8 mouse cellular contexts compared by ENCODE assay signal in the genomic region with DNA sequence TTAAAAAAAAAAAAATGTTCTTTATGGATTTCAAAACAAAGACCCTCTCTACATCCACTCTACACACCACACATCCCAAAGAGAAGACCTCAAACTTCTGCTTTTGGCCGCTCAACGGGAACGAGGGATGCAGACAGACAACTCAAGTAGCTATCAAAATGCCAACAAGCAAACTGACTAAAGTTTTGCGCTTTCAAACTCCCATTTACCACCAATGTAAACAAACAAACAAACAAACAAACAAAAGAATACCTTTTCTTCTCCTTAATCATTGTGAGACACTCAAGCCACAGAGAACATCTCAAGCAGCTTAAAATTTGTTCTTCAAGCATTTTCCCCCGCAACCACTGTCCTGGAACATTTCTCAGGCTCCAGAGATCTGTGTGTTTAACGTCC. TPM values are rescaled to one million over a fixed set of nuclear protein-coding genes. Genes with fewer than 3 reads are reported as not detected.
A peak's percentile ranks its signal among the peaks of the same experiment; 100 is the strongest.
DNase-seq lines count a peak whose midpoint lies in the region; ATAC-seq lines count a peak whose summit lies in the region.

No protein-coding gene starts in this region.

- peaks cover 12% of the 10 kb centered on the region for H3K4me1 ChIP-seq in heart, embryonic 15.5 days (replicated peaks)
- peaks cover 6% of the 10 kb centered on the region; the same call in 1 of the 2 replicates for H3K4me1 ChIP-seq in hindbrain, embryonic 14.5 days (replicated peaks; ENCODE audit: control insufficient read depth, insufficient read depth, low read length)
- H3K4me1 ChIP-seq in midbrain, embryonic 12.5 days = peaks cover 10% of the 10 kb centered on the region; the same call in 1 of the 2 replicates

- H3K4me3 ChIP-seq in heart, embryonic 15.5 days = peak overlapping the region; percentile 82
- peak overlapping the region; percentile 52 for H3K4me3 ChIP-seq in hindbrain, embryonic 14.5 days (replicated peaks; ENCODE audit: low read length)
- peak overlapping the region; percentile 51 for H3K4me3 ChIP-seq in midbrain, embryonic 12.5 days

- H3K27me3 ChIP-seq in heart, embryonic 15.5 days = no peaks in the 10 kb centered on the region
- H3K27me3 ChIP-seq in hindbrain, embryonic 14.5 days (ENCODE audit: control insufficient read depth, insufficient read depth, low read length) = peaks cover 4% of the 10 kb centered on the region; the same call in 1 of the 2 replicates
- H3K27me3 ChIP-seq in midbrain, embryonic 12.5 days = peaks cover 4% of the 10 kb centered on the region; the same call in 1 of the 2 replicates

- 3% methylated on average over 6 of the region's 6 CpGs for WGBS in heart, embryonic 15.5 days
- WGBS in hindbrain, embryonic 14.5 days = 8% methylated on average over 6 of the region's 6 CpGs
- WGBS in midbrain, embryonic 12.5 days = 8% methylated on average over 6 of the region's 6 CpGs

- no peak for DNase-seq in heart, postnatal 14 days
- peak; percentile 32 for DNase-seq in NIH3T3 (ENCODE audit: low read depth)
- DNase-seq in hindbrain, embryonic 14.5 days (ENCODE audit: low spot score) = no peak
- no peak for DNase-seq in adrenal gland, postnatal 25 days
- no peak for DNase-seq in cerebellum, postnatal 36 days
- DNase-seq in Muller cell, postnatal 12 days (ENCODE audit: inconsistent ontology term) = no peak

- H3K4me2 ChIP-seq in heart, embryonic 15.5 days = peak overlapping the region; percentile 80
- peak overlapping the region; percentile 92 for H3K4me2 ChIP-seq in hindbrain, embryonic 14.5 days (replicated peaks)
- peak overlapping the region; percentile 85 for H3K4me2 ChIP-seq in midbrain, embryonic 12.5 days (replicated peaks)

- H3K9me3 ChIP-seq in heart, embryonic 15.5 days (replicated peaks) = no peaks in the 10 kb centered on the region
- H3K9me3 ChIP-seq in hindbrain, embryonic 14.5 days (ENCODE audit: control insufficient read depth, low read length) = no peaks in the 10 kb centered on the region
- no peaks in the 10 kb centered on the region for H3K9me3 ChIP-seq in midbrain, embryonic 12.5 days

- no peak for ATAC-seq in heart, embryonic 15.5 days (replicated peaks; ENCODE audit: insufficient number of reproducible peaks, insufficient read depth, low FRiP score, low read depth)
- no peak for ATAC-seq in hindbrain, embryonic 14.5 days (ENCODE audit: low FRiP score)
- no peak for ATAC-seq in midbrain, embryonic 12.5 days (ENCODE audit: low FRiP score, low read depth)

- peak overlapping the region; percentile 77 for H3K9ac ChIP-seq in heart, embryonic 15.5 days
- H3K9ac ChIP-seq in hindbrain, embryonic 14.5 days = no peak overlapping the region
- peak overlapping the region; percentile 55 for H3K9ac ChIP-seq in midbrain, embryonic 12.5 days (replicated peaks)

- intact Hi-C loops in heart, postnatal 14 days (cut with DNase I) = no loop called here

- peak overlapping the region; percentile 86 for H3K27ac ChIP-seq in heart, embryonic 15.5 days
- H3K27ac ChIP-seq in hindbrain, embryonic 14.5 days = no peak overlapping the region
- no peak overlapping the region for H3K27ac ChIP-seq in midbrain, embryonic 12.5 days (replicated peaks)

- H3K36me3 ChIP-seq in heart, embryonic 15.5 days = no peaks in the 10 kb centered on the region
- no peaks in the 10 kb centered on the region for H3K36me3 ChIP-seq in hindbrain, embryonic 14.5 days (replicated peaks; ENCODE audit: control insufficient read depth, insufficient read depth)
- no peaks in the 10 kb centered on the region for H3K36me3 ChIP-seq in midbrain, embryonic 12.5 days

RNA-seq across cellular contexts. Expression of a gene that starts 0.8 kb away (rescaled TPM):
- polyA plus RNA-seq in heart, embryonic 15.5 days (2015; fragmentation: Nextera tagmentation; extraction: Ambion mirVana) = 2.3 and 2.5 TPM in 2 replicates
- under 1 TPM; 0.57 to 0.59 TPM for total RNA-seq in heart, postnatal 14 days (2021)
- polyA plus RNA-seq in hindbrain, embryonic 14.5 days (2014; fragmentation: Nextera tagmentation; extraction: Ambion mirVana) = 0.33 and 0.74 TPM in 2 replicates
- polyA plus RNA-seq in midbrain, embryonic 12.5 days (2016; fragmentation: Nextera tagmentation; extraction: Ambion mirVana) = 0.63 and 1.1 TPM in 2 replicates
- 0.79 and 1.3 TPM in 2 replicates for total RNA-seq in adrenal gland, postnatal 25 days (2021)

RNA-seq across cellular contexts. Expression of a gene that starts 34.6 kb away (rescaled TPM):
- polyA plus RNA-seq in heart, embryonic 15.5 days (2015; fragmentation: Nextera tagmentation; extraction: Ambion mirVana) = not detected in 2 replicates
- total RNA-seq in heart, postnatal 14 days (2021) = not detected
- not detected in 2 replicates for polyA plus RNA-seq in hindbrain, embryonic 14.5 days (2014; fragmentation: Nextera tagmentation; extraction: Ambion mirVana)
- polyA plus RNA-seq in midbrain, embryonic 12.5 days (2016; fragmentation: Nextera tagmentation; extraction: Ambion mirVana) = not detected in 2 replicates
- total RNA-seq in adrenal gland, postnatal 25 days (2021) = not detected in 2 replicates

RNA-seq across cellular contexts. Expression of a gene that starts 55.0 kb away (rescaled TPM):
- polyA plus RNA-seq in heart, embryonic 15.5 days (2015; fragmentation: Nextera tagmentation; extraction: Ambion mirVana) = 39.8 and 41.1 TPM in 2 replicates
- total RNA-seq in heart, postnatal 14 days (2021) = 100 to 1,000 TPM; 104 to 118 TPM
- polyA plus RNA-seq in hindbrain, embryonic 14.5 days (2014; fragmentation: Nextera tagmentation; extraction: Ambion mirVana) = 24.4 and 25.0 TPM in 2 replicates
- polyA plus RNA-seq in midbrain, embryonic 12.5 days (2016; fragmentation: Nextera tagmentation; extraction: Ambion mirVana) = 25.4 and 27.1 TPM in 2 replicates
- total RNA-seq in adrenal gland, postnatal 25 days (2021) = 151 and 213 TPM in 2 replicates

RNA-seq across cellular contexts. Expression of a gene that starts 55.3 kb away (rescaled TPM):
- polyA plus RNA-seq in heart, embryonic 15.5 days (2015; fragmentation: Nextera tagmentation; extraction: Ambion mirVana) = 14.8 and 16.3 TPM in 2 replicates
- total RNA-seq in heart, postnatal 14 days (2021) = 1 to 10 TPM; 5.8 to 6.0 TPM
- 9.4 and 13.0 TPM in 2 replicates for polyA plus RNA-seq in hindbrain, embryonic 14.5 days (2014; fragmentation: Nextera tagmentation; extraction: Ambion mirVana)
- 28.6 and 28.8 TPM in 2 replicates for polyA plus RNA-seq in midbrain, embryonic 12.5 days (2016; fragmentation: Nextera tagmentation; extraction: Ambion mirVana)
- total RNA-seq in adrenal gland, postnatal 25 days (2021) = 9.1 and 10.1 TPM in 2 replicates
